Mouse (Mus musculus) midbrain, postnatal 0 days (tissue): ENCODE results near the gene Ydjc. TPM values are rescaled to one million over a fixed set of nuclear protein-coding genes. Genes with fewer than 3 reads are reported as not detected.
A peak's percentile ranks its signal among the peaks of the same experiment; 100 is the strongest.

Experiments used
- ATAC-seq: fragments of 200-750 bp; cut with Nextera tagmentation; 2 replicates; pipeline ENCODE4 v1.8.0; 2017; ENCODE audit warnings: moderate number of reproducible peaks, mild to moderate bottlenecking, moderate TSS enrichment, moderate library complexity; ENCODE audit not compliant: low FRiP score
- DNase-seq: peaks from one replicate; pipeline ENCODE4 v3.0.0-alpha.2; 2015; ENCODE audit warnings: low spot score
- H3K27ac ChIP-seq: fragments of 300-500 bp; sonication (generic); 2 replicates; pipeline ENCODE4 v1.5.1; 2014; ENCODE audit warnings: low read depth, mild to moderate bottlenecking, low read length, mixed read lengths
- H3K27me3 ChIP-seq: fragments of 300-500 bp; sonication (generic); 2 replicates; pipeline ENCODE4 v1.6.1; 2014; ENCODE audit warnings: low read length, control low read depth, mixed read lengths; ENCODE audit not compliant: insufficient read depth
- H3K36me3 ChIP-seq: fragments of 300-500 bp; sonication (generic); 2 replicates; pipeline ENCODE4 v1.6.1; 2014; ENCODE audit warnings: low read length, control low read depth, mixed read lengths; ENCODE audit not compliant: insufficient read depth
- H3K4me1 ChIP-seq: fragments of 300-500 bp; sonication (generic); 2 replicates; pipeline ENCODE4 v1.6.1; 2014; ENCODE audit warnings: mild to moderate bottlenecking, control low read depth, antibody characterized with exemption, low read length, mixed read lengths; ENCODE audit not compliant: insufficient read depth
- H3K4me2 ChIP-seq: fragments of 300-500 bp; sonication (generic); 2 replicates; pipeline ENCODE4 v1.6.1; 2014; ENCODE audit warnings: low read depth, mild to moderate bottlenecking, low read length, mixed read lengths; ENCODE audit not compliant: poor library complexity, severe bottlenecking
- H3K4me3 ChIP-seq: fragments of 300-500 bp; sonication (generic); 2 replicates; pipeline ENCODE4 v1.5.1; 2014; ENCODE audit warnings: low read depth, mild to moderate bottlenecking, low read length, moderate library complexity
- H3K9ac ChIP-seq: fragments of 300-500 bp; sonication (generic); replicated peaks from 2 replicates; pipeline ENCODE4 v1.6.1; 2014; ENCODE audit warnings: mild to moderate bottlenecking, low read length, moderate library complexity, mixed read lengths; ENCODE audit not compliant: poor library complexity, severe bottlenecking
- H3K9me3 ChIP-seq: fragments of 300-500 bp; sonication (generic); 2 replicates; pipeline ENCODE4 v1.6.1; 2016; ENCODE audit warnings: low read length, control low read depth
- CTCF ChIP-seq: IDR thresholded peaks from 2 replicates; pipeline ENCODE4 v1.5.1; 2016; ENCODE audit warnings: antibody characterized with exemption, mild to moderate bottlenecking
- WGBS: fragments of 180-500 bp; shearing (Covaris S2); extraction: QIAGEN DNeasy Blood & Tissue Kit; methylation state at CpG from one replicate; pipeline ENCODE4 v1.1.7; 2014; 5-methylcytosine and 5-hydroxymethylcytosine counted together
- polyA plus RNA-seq: library from polyadenylated mRNA; unstranded; fragments of >200 nt; fragmentation: Nextera tagmentation; extraction: Ambion mirVana; gene quantifications from 2 replicates; pipeline ENCODE4 v1.2.1, GENCODE M21; 2015
- total RNA-seq: library from RNA; depleted of rRNA; stranded (reverse); fragments of >200 nt; gene quantifications from 2 replicates; pipeline ENCODE4 v1.2.3, GENCODE M21; 2014; rRNA removed

Gene Ydjc
- total RNA-seq (60.2 and 60.3 TPM in 2 replicates), polyA plus RNA-seq (48.9 and 51.8 TPM in 2 replicates)

DNA sequence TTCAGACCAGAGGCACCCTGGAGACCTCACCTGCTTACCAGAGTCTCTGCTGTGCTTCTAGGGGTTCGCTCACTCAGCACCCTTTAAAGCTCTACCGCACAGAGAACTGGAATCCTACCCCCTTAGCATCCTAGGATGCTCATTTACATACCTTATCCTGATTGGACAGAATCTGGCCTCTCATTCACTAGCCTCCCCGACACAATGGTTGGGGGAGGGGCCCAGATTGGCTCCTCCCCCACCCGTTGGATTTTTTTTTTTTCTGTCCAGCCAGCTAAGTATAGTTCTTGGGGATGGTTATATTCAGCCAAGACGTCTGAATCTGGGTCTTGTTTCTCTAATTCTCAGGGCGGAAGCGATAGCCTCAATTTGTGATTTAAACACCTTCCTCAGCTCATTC, at the start of gene Ydjc:
TSS of gene Ydjc (plus strand) at position 283 of the 400 bp plus-strand sequence.
- no peaks in the 10 kb centered on the region for H3K36me3 ChIP-seq
- no peaks in the 10 kb centered on the region for H3K27me3 ChIP-seq
- H3K27ac ChIP-seq = no peak within 1 kb of the TSS
- peaks cover 3% of the 10 kb centered on the region; the same call in 1 of the 2 replicates for H3K4me1 ChIP-seq
- no peaks in the 10 kb centered on the region for H3K9me3 ChIP-seq
- no peak within 1 kb of the TSS for H3K9ac ChIP-seq
- 25% methylated on average over 7 of the region's 7 CpGs for WGBS
- no peak within 1 kb of the TSS for H3K4me3 ChIP-seq
- no peak for ATAC-seq
- no peak within 1 kb of the TSS for H3K4me2 ChIP-seq
- no peak for DNase-seq
- no peak for TF ChIP-seq CTCF

DNA sequence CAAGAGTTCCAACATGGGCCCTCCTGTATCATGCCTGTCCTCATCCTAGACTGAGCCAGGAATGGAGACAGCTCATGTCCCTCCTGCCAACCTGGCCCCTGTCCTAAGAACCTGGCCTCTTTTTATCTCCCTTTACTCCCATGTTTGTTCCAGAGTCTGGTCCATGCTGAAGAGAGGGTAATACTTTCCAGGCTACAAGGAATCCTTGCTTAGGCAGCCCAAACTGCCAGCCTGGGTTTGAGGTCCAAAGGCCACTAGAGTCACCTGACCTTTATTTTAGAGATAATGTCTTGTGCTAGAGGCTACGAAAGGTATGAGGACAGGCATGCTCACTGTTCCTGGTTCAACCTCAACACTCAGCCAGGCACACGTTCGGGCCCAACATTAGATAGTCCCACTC, 47.5 kb upstream of the Ydjc start:
- no peaks in the 10 kb centered on the region for H3K27me3 ChIP-seq
- no peak overlapping the region for H3K9ac ChIP-seq
- ATAC-seq (no peak), DNase-seq (no peak)
- H3K36me3 ChIP-seq = peaks cover 52% of the 10 kb centered on the region
- WGBS = 96% methylated on average over 3 of the region's 3 CpGs
- H3K4me3 ChIP-seq = no peak overlapping the region
- no peaks in the 10 kb centered on the region for H3K9me3 ChIP-seq
- TF ChIP-seq CTCF = no peak
- no peaks in the 10 kb centered on the region for H3K4me1 ChIP-seq
- no peak overlapping the region for H3K27ac ChIP-seq
- no peak overlapping the region for H3K4me2 ChIP-seq

DNA sequence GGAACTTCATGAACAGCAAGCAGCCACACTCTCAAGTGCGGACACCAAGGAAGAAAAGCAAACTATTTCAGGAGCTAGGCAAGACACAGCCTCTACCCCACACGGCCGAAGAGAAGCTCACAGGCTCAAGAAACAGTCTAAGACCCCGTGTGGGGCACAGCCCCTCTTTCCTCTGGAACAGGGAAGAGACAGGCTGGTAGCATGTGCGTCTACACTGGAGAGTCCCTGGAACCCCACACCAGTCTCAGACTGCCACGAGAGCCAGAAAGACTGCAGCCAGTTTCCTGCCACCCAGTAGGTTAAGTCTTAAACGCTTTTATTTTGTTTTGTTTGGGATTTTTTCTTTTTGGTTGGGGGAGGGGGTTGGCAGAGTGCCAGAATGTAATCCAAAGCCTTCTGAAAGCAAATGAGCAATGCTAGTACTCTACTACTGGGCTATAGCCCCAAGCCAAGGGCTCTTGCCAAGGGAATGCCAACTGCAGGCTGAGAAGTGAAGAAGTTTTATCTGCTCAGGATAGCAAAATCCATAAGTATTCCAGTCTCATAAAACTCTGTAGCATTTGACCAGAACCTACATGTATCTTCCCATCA, 41.7 kb upstream of the Ydjc start:
- no peak for TF ChIP-seq CTCF
- ATAC-seq (no peak), DNase-seq (peak; percentile 52)
- no peaks in the 10 kb centered on the region for H3K27me3 ChIP-seq
- H3K4me2 ChIP-seq = no peak overlapping the region
- no peak overlapping the region for H3K27ac ChIP-seq
- 63% methylated on average over 7 of the region's 7 CpGs for WGBS
- peaks cover 30% of the 10 kb centered on the region for H3K36me3 ChIP-seq
- H3K4me3 ChIP-seq = no peak overlapping the region
- no peak overlapping the region for H3K9ac ChIP-seq
- no peaks in the 10 kb centered on the region for H3K4me1 ChIP-seq
- no peaks in the 10 kb centered on the region for H3K9me3 ChIP-seq

DNA sequence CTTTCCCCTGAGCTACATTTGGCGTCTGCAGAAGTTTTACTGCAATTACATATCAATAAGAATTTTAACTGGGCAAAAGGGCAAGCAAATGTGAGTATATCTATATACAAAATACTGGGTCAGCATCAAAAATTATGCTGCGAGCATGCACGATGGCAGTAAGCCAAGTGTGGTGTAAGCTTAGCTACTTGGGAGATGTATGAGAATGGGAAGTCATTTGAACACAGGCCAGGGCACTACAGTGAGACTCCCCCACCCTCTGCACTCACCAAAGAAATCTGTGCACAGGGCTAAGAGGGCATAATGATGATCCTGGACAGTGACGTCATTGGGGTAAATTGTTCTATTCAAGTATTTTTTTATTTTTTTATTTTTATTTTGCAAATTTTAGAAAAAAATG, 39.8 kb upstream of the Ydjc start:
- DNase-seq (no peak), ATAC-seq (no peak)
- no peak overlapping the region for H3K4me3 ChIP-seq
- H3K36me3 ChIP-seq = peaks cover 24% of the 10 kb centered on the region
- H3K27ac ChIP-seq = no peak overlapping the region
- no peaks in the 10 kb centered on the region for H3K27me3 ChIP-seq
- 79% methylated on average over 4 of the region's 4 CpGs for WGBS
- no peak overlapping the region for H3K4me2 ChIP-seq
- H3K9me3 ChIP-seq = no peaks in the 10 kb centered on the region
- no peak overlapping the region for H3K9ac ChIP-seq
- no peak for TF ChIP-seq CTCF
- H3K4me1 ChIP-seq = peaks cover under 1% of the 10 kb centered on the region; the same call in 1 of the 2 replicates

DNA sequence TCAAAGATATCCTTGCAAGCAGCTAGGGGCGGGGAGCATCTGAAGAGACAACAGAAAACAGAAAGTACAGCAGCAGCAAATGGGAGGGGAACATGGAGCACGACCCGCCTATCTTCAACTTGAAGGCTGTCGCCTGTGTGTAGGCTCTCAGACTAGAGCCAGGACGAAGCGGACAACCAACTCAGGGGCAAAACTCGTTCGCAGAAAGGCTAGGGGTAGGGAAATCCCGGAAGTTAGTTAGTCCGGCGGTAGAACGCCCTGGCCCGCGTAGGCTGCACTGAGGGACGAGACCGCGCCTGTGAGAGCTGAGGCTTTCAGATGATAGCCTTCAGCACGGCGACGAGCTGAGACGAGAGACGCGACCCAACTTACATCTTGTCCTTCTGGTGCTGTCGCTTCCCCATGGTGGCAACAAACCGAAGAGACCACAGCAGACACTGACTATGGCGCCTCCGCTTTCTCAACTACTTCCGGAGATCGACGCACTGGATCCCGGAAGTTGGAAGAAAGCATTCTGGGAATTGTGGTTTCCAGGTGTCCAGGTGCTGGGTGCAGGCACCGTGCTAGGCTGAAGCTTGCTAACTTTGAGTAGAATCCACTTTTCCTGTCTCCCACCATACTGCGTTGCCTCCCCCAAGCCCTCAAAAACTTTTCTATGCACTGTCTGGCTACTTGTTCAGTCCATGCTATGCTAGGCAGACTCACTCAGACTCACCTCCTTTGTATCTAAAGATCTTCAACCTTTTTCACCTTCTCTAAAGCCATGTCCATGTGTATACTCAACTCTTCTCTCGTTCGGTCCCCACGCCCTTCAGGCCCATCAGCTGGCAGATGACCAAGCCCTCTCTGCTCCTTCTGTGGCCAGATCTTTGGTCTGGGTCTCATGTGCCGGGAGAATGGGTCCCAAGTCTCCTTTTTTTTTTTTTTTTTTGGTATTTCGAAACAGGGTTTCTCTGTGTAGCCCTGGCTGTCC, 33.4 kb upstream of the Ydjc start, which contains the start of gene Ppil2:
TSS of gene Ppil2 (minus strand) at position 487 of the 973 bp plus-strand sequence.
- no peak for TF ChIP-seq CTCF
- Histone ChIP-seq H3K36me3 (peaks cover 2% of the 10 kb centered on the region; the same call in 1 of the 2 replicates), H3K27me3 (no peaks in the 10 kb centered on the region), H3K4me3 (peak within 1 kb of the TSS; percentile 87), H3K4me2 (peak within 1 kb of the TSS; percentile 63), H3K9me3 (no peaks in the 10 kb centered on the region), H3K27ac (peak within 1 kb of the TSS; percentile 57; the same call in 1 of the 2 replicates), H3K4me1 (peaks cover 7% of the 10 kb centered on the region; the same call in 1 of the 2 replicates), H3K9ac (peak within 1 kb of the TSS; percentile 65)
- DNase-seq (peak; percentile 87), ATAC-seq (peak; percentile 85)
- WGBS = 8% methylated on average over 38 of the region's 38 CpGs
